Mouse (Mus musculus) MEL (cell line): ENCODE measurements at regions not wholly inside any gene's neighbourhood (a gene's known extent, or its start where the extent isn't known, plus 50 kb on each side); places are given as distances from the start of the nearest gene placed in this dataset.

ENCODE experiments used
- DNase-seq: peaks from one replicate; pipeline ENCODE4 v3.0.0; 2011; ENCODE audit warnings: low read depth, low spot score
- H3K27ac ChIP-seq: 2 replicates; pipeline ENCODE4 v1.5.1; 2012; ENCODE audit warnings: low read depth, mild to moderate bottlenecking, control low read depth, low read length, moderate library complexity; ENCODE audit not compliant: control insufficient read depth
- H3K27me3 ChIP-seq, 2 experiments: fragments of 150-350 bp in 1 of 2; sonication (generic) in 1 of 2; 2 replicates each; pipeline ENCODE4 v1.6.1; 2012; ENCODE audit warnings: low read length in 2 of 2, mild to moderate bottlenecking in 2 of 2, improper control_type of control experiment in 1 of 2, moderate library complexity in 1 of 2; ENCODE audit not compliant: insufficient read depth in 2 of 2, control insufficient read depth in 1 of 2
- H3K36me3 ChIP-seq, 2 experiments: 2 replicates each; pipeline ENCODE4 v1.6.1; 2012 to 2014; ENCODE audit warnings: low read length in 2 of 2, improper control_type of control experiment in 1 of 2, inconsistent platforms in 1 of 2, mild to moderate bottlenecking in 1 of 2; ENCODE audit not compliant: insufficient read depth in 2 of 2, control insufficient read depth in 1 of 2
- H3K4me1 ChIP-seq, 2 experiments: fragments of 150-350 bp in 1 of 2; sonication (generic) in 1 of 2; 2 replicates each; pipeline ENCODE4 v1.6.1; 2012; ENCODE audit warnings: low read length in 2 of 2, improper control_type of control experiment in 1 of 2, mild to moderate bottlenecking in 1 of 2; ENCODE audit not compliant: insufficient read depth in 2 of 2, control insufficient read depth in 1 of 2
- H3K4me3 ChIP-seq, 2 experiments: fragments of 150-350 bp in 1 of 2; sonication (generic) in 1 of 2; 2 replicates each; pipeline ENCODE4 v1.5.1; 2012; ENCODE audit warnings: low read depth in 2 of 2, low read length in 2 of 2, mild to moderate bottlenecking in 2 of 2, moderate library complexity in 2 of 2, control low read depth in 1 of 2, improper control_type of control experiment in 1 of 2; ENCODE audit not compliant: control insufficient read depth in 1 of 2, insufficient read depth in 1 of 2
- H3K79me2 ChIP-seq: 2 replicates; pipeline ENCODE4 v1.6.1; 2012; ENCODE audit warnings: mild to moderate bottlenecking, low read length, moderate library complexity; ENCODE audit not compliant: control insufficient read depth, poor library complexity, insufficient read depth
- H3K9ac ChIP-seq: 2 replicates; pipeline ENCODE4 v1.6.1; 2012; ENCODE audit warnings: low read depth, mild to moderate bottlenecking, control low read depth, low read length, moderate library complexity; ENCODE audit not compliant: control insufficient read depth, poor library complexity, severe bottlenecking
- H3K9me3 ChIP-seq: fragments of 150-350 bp; sonication (generic); replicated peaks from 2 replicates; pipeline ENCODE4 v1.6.1; 2012; ENCODE audit warnings: mild to moderate bottlenecking, low read length, improper control_type of control experiment, moderate library complexity; ENCODE audit not compliant: insufficient read depth
- BHLHE40 ChIP-seq: IDR thresholded peaks from 2 replicates; pipeline ENCODE4 v1.6.1; 2012; ENCODE audit warnings: low read depth, mild to moderate bottlenecking, inconsistent platforms, low read length, improper control_type of control experiment, borderline replicate concordance
- E2F4 ChIP-seq: IDR thresholded peaks from 2 replicates; pipeline ENCODE4 v1.6.1; 2011; ENCODE audit warnings: low read depth, low read length, improper control_type of control experiment, borderline replicate concordance
- ELF1 ChIP-seq: IDR thresholded peaks from 2 replicates; pipeline ENCODE4 v1.6.1; 2014; ENCODE audit warnings: low read depth, mild to moderate bottlenecking, inconsistent platforms, low read length, improper control_type of control experiment, moderate library complexity
- ETS1 ChIP-seq: IDR thresholded peaks from 2 replicates; pipeline ENCODE4 v1.6.1; 2012; ENCODE audit warnings: low read depth, mild to moderate bottlenecking, inconsistent platforms, low read length, improper control_type of control experiment, moderate library complexity
- GATA1 ChIP-seq: IDR thresholded peaks from 2 replicates; pipeline ENCODE4 v1.6.1; 2011; ENCODE audit warnings: low read depth, low read length, improper control_type of control experiment
- HCFC1 ChIP-seq: IDR thresholded peaks from 2 replicates; pipeline ENCODE4 v1.6.1; 2012; ENCODE audit warnings: low read depth, mild to moderate bottlenecking, inconsistent platforms, low read length, improper control_type of control experiment, moderate library complexity
- MAFK ChIP-seq: IDR thresholded peaks from 2 replicates; pipeline ENCODE4 v1.6.1; 2011; ENCODE audit warnings: low read depth, mild to moderate bottlenecking, low read length, improper control_type of control experiment, borderline replicate concordance
- MAX ChIP-seq: IDR thresholded peaks from 2 replicates; pipeline ENCODE4 v1.6.1; 2011; ENCODE audit warnings: low read length, improper control_type of control experiment
- MAZ ChIP-seq: IDR thresholded peaks from 2 replicates; pipeline ENCODE4 v1.6.1; 2012; ENCODE audit warnings: low read depth, mild to moderate bottlenecking, inconsistent platforms, low read length, improper control_type of control experiment
- NRF1 ChIP-seq: IDR thresholded peaks from 2 replicates; pipeline ENCODE4 v1.6.1; 2014; ENCODE audit warnings: low read depth, mild to moderate bottlenecking, inconsistent platforms, low read length, improper control_type of control experiment, moderate library complexity; ENCODE audit not compliant: poor library complexity, insufficient read depth, severe bottlenecking
- SMC3 ChIP-seq: IDR thresholded peaks from 2 replicates; pipeline ENCODE4 v1.6.1; 2011; ENCODE audit warnings: low read depth, low read length, improper control_type of control experiment
- TAL1 ChIP-seq: IDR thresholded peaks from 2 replicates; pipeline ENCODE4 v1.6.1; 2012; ENCODE audit warnings: mild to moderate bottlenecking, inconsistent platforms, low read length, moderate library complexity, mixed read lengths
- TCF12 ChIP-seq: IDR thresholded peaks from 2 replicates; pipeline ENCODE4 v1.6.1; 2014; ENCODE audit warnings: low read depth, mild to moderate bottlenecking, inconsistent platforms, low read length, improper control_type of control experiment, moderate library complexity
- ZC3H11A ChIP-seq: IDR thresholded peaks from 2 replicates; pipeline ENCODE4 v1.6.1; 2012; ENCODE audit warnings: low read depth, mild to moderate bottlenecking, inconsistent platforms, low read length, improper control_type of control experiment

- Histone ChIP-seq H3K4me1 (no peaks in the 10 kb centered on the region), H3K9me3 (no peaks in the 10 kb centered on the region), H3K36me3 (no peaks in the 10 kb centered on the region), H3K9ac (no peak overlapping the region), H3K27ac (no peak overlapping the region), H3K4me3 (no peak overlapping the region), H3K27me3 (no peaks in the 10 kb centered on the region), H3K79me2 (no peaks in the 10 kb centered on the region)
- TF ChIP-seq MAZ (no peak), ELF1 (no peak), SMC3 (no peak), ZC3H11A (no peak), BHLHE40 (no peak), ETS1 (no peak), TCF12 (no peak), TAL1 (no peak)
- DNase-seq: no peak
Measured at GRCm38 (mm10) chr16:86277031-86277430, 375.4 kb upstream of the Adamts5 start.

GRCm38 (mm10) chr16:86261612-86262011 is 360.0 kb upstream of the Adamts5 start:
- Histone ChIP-seq H3K9me3 (no peaks in the 10 kb centered on the region), H3K27ac (no peak overlapping the region), H3K27me3 (no peaks in the 10 kb centered on the region), H3K36me3 (no peaks in the 10 kb centered on the region), H3K4me1 (no peaks in the 10 kb centered on the region), H3K79me2 (no peaks in the 10 kb centered on the region), H3K9ac (no peak overlapping the region), H3K4me3 (no peak overlapping the region)
- TF ChIP-seq TCF12 (no peak), MAX (no peak)
- DNase-seq: no peak

- Histone ChIP-seq H3K4me1 (no peaks in the 10 kb centered on the region), H3K9ac (no peak overlapping the region), H3K9me3 (no peaks in the 10 kb centered on the region), H3K36me3 (no peaks in the 10 kb centered on the region), H3K27ac (no peak overlapping the region), H3K4me3 (no peak overlapping the region), H3K27me3 (no peaks in the 10 kb centered on the region), H3K79me2 (no peaks in the 10 kb centered on the region)
- DNase-seq: no peak
- TF ChIP-seq HCFC1 (no peak), E2F4 (no peak), ZC3H11A (no peak), MAFK (no peak), NRF1 (no peak), GATA1 (no peak)
Measured at GRCm38 (mm10) chr16:86252630-86253029, 351.0 kb upstream of the Adamts5 start.
